Mouse (Mus musculus): ENCODE measurements around the gene Hist2h2be.
"Not testable (repeated sequence)": the region's sequence is repeated elsewhere in the genome, so short reads cannot be mapped to it uniquely, and the experiment has no call there.

Gene Hist2h2be

GRCm38 (mm10) chr3:96220765-96221639, at the start of gene Hist2h2be, which contains the start of gene Hist2h2ac:
Gene Hist2h2be (plus strand): TSS chr3:96221119.
Gene Hist2h2ac (minus strand): TSS chr3:96220880.
- peak; percentile 85 for DNase-seq (ENCODE audit: low spot score)

GRCm38 (mm10) chr3:96171583-96172196, 49.2 kb upstream of the Hist2h2be start:
- DNase-seq (ENCODE audit: low spot score) = no peak

GRCm38 (mm10) chr3:96172197-96173178, 48.4 kb upstream of the Hist2h2be start, which contains the start of gene Sf3b4:
Gene Sf3b4 (plus strand): TSS chr3:96172332.
- DNase-seq (ENCODE audit: low spot score) = peak; percentile 92

- no peak for DNase-seq (ENCODE audit: low spot score)
Observed at GRCm38 (mm10) chr3:96173185-96173584, 47.7 kb upstream of the Hist2h2be start.

GRCm38 (mm10) chr3:96174042-96174441, 46.9 kb upstream of the Hist2h2be start:
- not testable (repeated sequence) for DNase-seq (ENCODE audit: low spot score)

GRCm38 (mm10) chr3:96175251-96175650, 45.7 kb upstream of the Hist2h2be start:
- DNase-seq (ENCODE audit: low spot score) = no peak

- DNase-seq (ENCODE audit: low spot score) = no peak
Observed at GRCm38 (mm10) chr3:96178427-96178826, 42.5 kb upstream of the Hist2h2be start.

GRCm38 (mm10) chr3:96178902-96179301, 42.0 kb upstream of the Hist2h2be start:
- no peak for DNase-seq (ENCODE audit: low spot score)

- no peak for DNase-seq (ENCODE audit: low spot score)
Observed at GRCm38 (mm10) chr3:96179531-96179930, 41.4 kb upstream of the Hist2h2be start.

GRCm38 (mm10) chr3:96180727-96181477, 40.0 kb upstream of the Hist2h2be start, which contains the start of gene Sv2a:
Gene Sv2a (plus strand): TSS chr3:96181151.
- DNase-seq (ENCODE audit: low spot score) = peak; percentile 54

- DNase-seq (ENCODE audit: low spot score) = no peak
Observed at GRCm38 (mm10) chr3:96181510-96182381, 39.2 kb upstream of the Hist2h2be start.

- no peak for DNase-seq (ENCODE audit: low spot score)
Observed at GRCm38 (mm10) chr3:96182382-96182776, 38.5 kb upstream of the Hist2h2be start.

- DNase-seq (ENCODE audit: low spot score) = no peak
Observed at GRCm38 (mm10) chr3:96192977-96193376, 27.9 kb upstream of the Hist2h2be start.

- DNase-seq (ENCODE audit: low spot score) = peak; percentile 48
Observed at GRCm38 (mm10) chr3:96194966-96195365, 26.0 kb upstream of the Hist2h2be start.

GRCm38 (mm10) chr3:96195616-96196313, 25.2 kb upstream of the Hist2h2be start:
- no peak for DNase-seq (ENCODE audit: low spot score)

- DNase-seq (ENCODE audit: low spot score) = no peak
Observed at GRCm38 (mm10) chr3:96196437-96197128, 24.3 kb upstream of the Hist2h2be start.

GRCm38 (mm10) chr3:96197129-96197749, 23.7 kb upstream of the Hist2h2be start:
- DNase-seq (ENCODE audit: low spot score) = peak; percentile 92

GRCm38 (mm10) chr3:96198181-96198580, 22.7 kb upstream of the Hist2h2be start:
- peak; percentile 85 for DNase-seq (ENCODE audit: low spot score)
